Mouse (Mus musculus): ENCODE data around the gene Usp17la.
"Not testable (repeated sequence)": the region's sequence is repeated elsewhere in the genome, so short reads cannot be mapped to it uniquely, and the experiment has no call there.

Gene Usp17la

DNA sequence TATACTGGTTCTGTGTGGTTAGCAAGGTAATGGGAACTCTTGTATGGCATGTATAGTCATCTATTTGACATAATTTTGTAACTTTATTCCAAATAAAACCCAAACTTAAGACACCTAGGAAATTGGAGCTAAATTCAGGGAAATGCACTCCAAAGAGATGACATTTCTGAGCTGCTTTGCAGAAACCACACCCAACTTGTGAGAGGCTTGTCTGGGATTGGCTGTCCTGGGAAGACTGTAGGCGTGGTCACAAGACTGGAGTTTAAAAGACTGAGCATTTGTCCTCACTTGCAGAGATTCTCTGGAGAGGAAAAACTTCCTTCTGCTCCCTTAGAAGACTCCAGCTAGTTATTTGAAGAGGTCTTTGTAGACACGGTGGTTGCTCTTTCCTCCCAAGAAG is at the start of gene Usp17la:
Usp17la (plus strand) TSS at position 301 of the 400 bp plus-strand sequence.
- not testable (repeated sequence) for DNase-seq

- not testable (repeated sequence) for DNase-seq
These were observed 46.5 kb upstream of the Usp17la start for GRCm38 (mm10) chr7:104810335-104810734.

DNA sequence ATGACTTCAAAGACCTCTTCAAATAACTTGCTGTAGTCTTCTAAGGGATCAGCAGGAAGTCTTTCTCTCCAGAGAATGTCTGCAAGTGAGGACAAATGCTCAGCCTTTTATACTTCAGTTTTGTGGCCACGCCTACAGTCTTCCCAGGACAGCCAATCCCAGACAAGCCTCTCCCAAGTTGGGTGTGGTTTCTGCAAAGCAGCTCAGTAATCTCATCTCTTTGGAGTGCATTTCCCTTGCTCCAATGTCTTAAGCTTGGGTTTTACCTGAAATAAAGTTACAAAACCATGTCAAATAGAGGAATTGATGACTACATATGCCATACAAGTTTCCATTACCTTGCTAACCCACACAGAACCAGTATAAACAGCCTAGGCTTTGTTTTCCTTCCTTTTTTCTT is 14.3 kb upstream of the Usp17la start, which contains the start of gene Usp17lb:
Usp17lb (minus strand) TSS at position 101 of the 400 bp plus-strand sequence.
- no peak for DNase-seq

GRCm38 (mm10) chr7:104843731-104844287 is 13.0 kb upstream of the Usp17la start:
- DNase-seq, result no peak

DNA sequence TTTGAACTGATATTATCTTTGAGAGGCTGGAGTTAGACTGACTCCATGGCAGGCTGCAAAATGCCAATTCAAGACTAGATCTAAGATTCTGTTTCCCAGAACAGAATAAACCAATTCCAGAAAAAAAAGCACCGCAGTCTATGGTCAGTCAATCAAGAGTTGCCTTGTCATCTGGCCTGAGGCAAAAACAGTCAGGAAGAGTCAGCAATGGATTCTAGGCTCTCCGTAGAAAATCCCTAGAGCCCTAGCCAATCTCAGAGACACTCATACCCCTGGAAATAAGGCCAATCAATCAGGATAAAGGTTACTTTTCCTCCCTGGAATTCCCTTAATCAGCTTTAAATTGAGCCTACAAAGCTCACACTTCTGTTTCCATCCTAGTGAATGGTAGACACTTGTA is 5.3 kb upstream of the Usp17la start:
- DNase-seq, result not testable (repeated sequence)

GRCm38 (mm10) chr7:104855248-104855750 is 1.5 kb upstream of the Usp17la start:
- no peak for DNase-seq

GRCm38 (mm10) chr7:104857683-104858082 is 874 bp downstream of the Usp17la start:
- DNase-seq, result no peak

- DNase-seq, result no peak
These were observed 4.6 kb downstream of the Usp17la start for GRCm38 (mm10) chr7:104861381-104861780.

DNA sequence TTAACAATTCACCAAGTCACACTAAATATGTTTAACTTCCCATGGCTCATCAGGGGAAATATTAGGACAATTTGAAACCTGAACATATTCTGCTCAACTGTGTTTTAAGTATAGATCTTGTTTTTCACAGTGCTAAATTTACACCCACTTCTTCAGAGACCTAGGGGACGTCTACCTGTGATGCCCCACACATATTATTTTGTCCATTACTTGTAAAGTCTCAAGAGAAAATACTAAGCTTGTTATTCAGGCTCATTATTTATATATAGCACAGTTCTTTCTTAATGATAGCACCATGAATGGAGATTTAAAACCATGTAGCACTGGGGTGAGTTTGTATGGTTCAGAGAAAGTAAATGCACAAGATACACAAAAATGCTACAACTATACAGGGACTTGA is 20.9 kb downstream of the Usp17la start, which contains the start of gene Olfr665:
Olfr665 (plus strand) TSS at position 301 of the 400 bp plus-strand sequence.
- no peak for DNase-seq

GRCm38 (mm10) chr7:104895852-104896251 is 39.0 kb downstream of the Usp17la start, which contains the start of gene Olfr666:
Gene Olfr666 (minus strand): TSS chr7:104895952.
- no peak for DNase-seq
